Mouse (Mus musculus) small intestine, adult 10 weeks (tissue): ENCODE measurements around the gene Rfk. TPM values are rescaled to one million over a fixed set of nuclear protein-coding genes. Genes with fewer than 3 reads are reported as not detected.

Experiments used
- polyA plus RNA-seq: library from polyadenylated mRNA; stranded (reverse); fragments of 350-450 nt; fragmentation: Illumina TruSeq; extraction: RNeasy Lipid Tissue Mini Kit (QIAGEN cat#74804); gene quantifications from one replicate; pipeline ENCODE4 v1.2.3, GENCODE M21; 2014; ENCODE audit warnings: low replicate concordance

The Rfk gene
- polyA plus RNA-seq, result 2,415 TPM

DNA sequence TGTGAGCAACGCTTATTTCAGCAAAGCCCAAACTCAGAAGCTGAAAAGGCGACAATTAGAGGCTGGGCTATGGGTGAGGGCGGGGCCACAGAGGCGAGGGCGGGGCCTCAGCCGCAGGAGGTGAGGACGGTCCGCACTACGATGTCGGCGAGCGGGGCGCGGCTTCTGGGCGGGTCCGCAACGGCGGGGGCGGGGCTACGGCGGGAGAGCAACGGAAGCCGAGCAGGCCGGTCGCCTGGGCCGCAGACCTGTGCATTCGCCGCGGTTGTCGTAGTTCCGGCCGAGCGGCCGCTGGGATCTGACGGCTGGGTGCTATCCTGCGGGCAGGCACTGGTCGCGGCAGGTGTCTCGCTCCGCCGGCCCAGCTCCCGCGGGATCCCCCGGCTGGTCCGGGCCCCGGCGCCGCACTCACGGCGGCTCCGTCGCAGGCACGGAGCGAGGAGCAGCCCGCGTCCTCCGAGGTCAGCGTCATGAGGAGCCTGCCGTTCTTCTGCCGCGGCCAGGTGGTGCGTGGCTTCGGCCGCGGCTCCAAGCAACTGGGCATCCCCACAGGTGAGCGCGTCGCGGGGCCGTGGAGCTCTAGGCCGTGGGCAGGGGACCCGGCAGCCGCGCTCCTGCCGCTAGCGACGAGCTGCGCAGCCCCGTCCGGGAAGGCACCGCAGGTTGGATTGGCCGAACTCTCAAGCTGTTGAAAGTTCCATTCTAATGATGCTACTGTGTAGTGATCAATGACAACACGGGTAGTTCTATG, at the start of gene Rfk:
Gene Rfk (plus strand): TSS at position 203 of the 751 bp plus-strand sequence.

DNA sequence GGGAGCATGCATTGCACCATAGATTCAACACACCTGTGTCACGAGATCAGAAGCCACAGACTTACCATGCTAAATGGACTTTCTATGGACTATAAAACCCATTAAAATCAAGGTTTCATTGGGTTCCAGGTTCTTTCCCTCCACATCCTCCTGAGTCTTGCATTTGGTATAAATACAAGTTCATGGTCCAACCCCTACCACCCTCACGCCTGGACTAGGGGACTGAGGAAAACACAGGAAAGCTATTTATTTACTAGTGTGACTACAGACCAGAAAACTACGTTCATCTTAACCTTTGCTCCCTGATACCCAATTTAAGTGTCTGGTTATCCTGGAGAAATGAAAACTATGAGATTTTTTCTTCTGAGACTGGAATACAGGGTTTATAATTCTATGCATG, 21.1 kb upstream of the Rfk start, which contains the start of gene Gcnt1:
Gene Gcnt1 (minus strand): TSS at position 144 of the 400 bp plus-strand sequence.

Other genes starting within 250 kb of the Rfk start
- gene Gcnt1, start 21.2 kb upstream of the Rfk start, polyA plus RNA-seq, result 6.5 TPM